Mouse (Mus musculus) layer of hippocampus, adult 11-12 months (tissue): ENCODE data around the gene Vps37b.
"Not testable (repeated sequence)": the region's sequence is repeated elsewhere in the genome, so short reads cannot be mapped to it uniquely, and the experiment has no call there.

Source experiments
- DNase-seq: peaks from one replicate; pipeline ENCODE4 v3.0.0; 2022; ENCODE audit warnings: low spot score

Vps37b gene

DNA sequence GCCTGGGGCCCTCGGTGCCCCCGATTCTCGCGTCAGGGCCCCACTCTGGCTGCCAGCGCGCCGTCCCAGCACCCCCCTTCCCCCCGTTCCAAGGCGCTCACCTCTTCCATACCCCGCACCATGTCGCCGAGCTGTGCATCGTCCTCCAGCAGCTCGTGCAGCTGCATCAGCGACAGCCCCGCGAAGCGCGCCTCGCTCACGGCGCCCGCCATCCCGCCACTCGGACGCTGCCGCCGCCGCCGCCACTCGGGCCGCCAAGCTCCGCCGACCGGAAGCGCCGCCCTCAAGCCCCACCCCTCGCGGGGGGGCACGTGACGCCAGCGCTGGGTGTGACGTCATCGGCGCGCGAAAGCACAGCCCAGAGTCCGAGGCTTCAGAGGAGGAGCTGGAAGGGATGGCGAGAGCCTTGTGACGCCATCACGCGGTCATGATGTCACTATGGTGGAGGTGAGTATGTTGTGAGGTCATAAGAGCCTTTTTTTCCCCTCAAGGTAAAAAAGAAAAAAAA is at the start of gene Vps37b:
Gene Vps37b, minus strand, starts transcription at position 270 of the 508 bp plus-strand sequence.
- DNase-seq = peak; percentile 92

DNA sequence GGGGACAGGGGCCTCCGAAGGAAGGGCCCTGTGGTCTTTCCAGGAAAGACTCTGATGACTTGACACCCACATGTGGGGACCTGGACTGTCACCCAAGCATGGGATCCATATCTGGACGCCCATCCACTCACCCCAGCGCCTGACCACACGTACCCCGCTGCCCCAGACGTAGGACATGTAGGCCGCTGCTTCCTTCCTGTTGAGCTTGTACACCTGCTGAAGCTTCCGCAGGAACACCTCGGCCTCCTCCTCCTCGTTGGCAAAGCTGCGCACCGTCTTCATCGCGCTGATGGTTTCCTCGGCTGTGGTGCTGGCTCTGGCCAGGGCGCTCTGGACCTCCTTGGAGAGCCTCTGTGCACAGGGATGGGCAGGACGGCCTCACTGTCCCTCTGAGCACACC is 47.8 kb upstream of the Vps37b start:
- no peak for DNase-seq

DNA sequence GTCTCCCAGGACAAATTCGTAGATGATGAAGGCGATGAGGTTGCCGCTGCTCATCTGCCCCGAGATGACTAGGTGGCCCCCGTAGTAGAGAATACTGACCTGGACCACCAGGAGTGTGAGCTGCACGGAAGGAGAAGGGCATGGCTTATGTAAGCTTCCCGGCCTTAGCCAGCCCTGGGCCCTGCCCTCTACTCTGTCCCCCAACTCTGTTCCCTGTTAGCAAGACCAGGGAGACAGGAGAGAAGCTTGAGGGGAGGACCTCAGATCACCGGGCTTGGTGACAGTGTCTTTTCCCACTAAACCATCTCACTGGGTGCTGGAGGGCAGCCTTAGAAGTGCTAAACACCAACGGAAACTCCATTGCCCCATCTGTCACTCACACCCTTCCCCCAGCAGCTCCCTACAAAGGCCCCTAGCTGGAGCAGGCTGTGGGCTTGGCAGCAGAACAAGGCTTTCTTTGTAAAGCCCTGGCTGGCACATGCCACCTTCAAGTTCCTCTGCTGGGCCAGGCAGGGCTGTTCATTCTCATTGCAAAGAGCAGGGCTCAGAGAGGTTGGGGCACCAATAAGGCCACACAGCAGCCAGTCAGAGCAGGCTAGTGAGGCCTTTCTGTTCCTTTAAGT is 46.8 kb upstream of the Vps37b start:
- DNase-seq = peak; percentile 78

DNA sequence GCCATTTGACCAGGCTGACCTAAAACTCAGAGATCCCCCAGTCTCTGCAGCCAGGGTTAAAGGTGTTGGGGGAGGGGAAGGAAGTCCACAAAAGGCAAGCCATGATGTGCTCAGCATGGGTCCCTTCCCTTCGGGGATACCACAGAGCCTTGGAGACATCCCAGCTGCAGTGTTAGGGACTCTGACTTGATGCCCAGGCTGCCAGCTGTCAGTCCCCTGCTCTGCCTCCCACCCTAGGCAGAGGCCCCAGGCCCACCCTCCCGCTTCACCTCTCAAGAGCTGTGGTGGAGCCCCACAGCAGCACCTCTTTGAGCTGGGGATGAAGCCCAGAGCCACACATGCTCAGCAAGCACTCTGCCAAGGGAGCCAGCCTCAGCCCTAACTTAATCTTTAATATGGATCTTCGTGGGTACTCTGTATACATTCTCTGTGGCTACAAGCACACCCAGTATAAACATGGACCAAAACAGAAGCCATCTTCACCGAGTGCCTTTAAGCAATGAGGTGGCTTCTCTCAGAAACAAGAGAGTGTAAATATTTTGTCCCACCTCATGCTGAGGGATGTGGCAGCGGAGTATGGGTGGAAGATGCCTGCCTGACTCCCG is 45.9 kb upstream of the Vps37b start:
- no peak for DNase-seq

DNA sequence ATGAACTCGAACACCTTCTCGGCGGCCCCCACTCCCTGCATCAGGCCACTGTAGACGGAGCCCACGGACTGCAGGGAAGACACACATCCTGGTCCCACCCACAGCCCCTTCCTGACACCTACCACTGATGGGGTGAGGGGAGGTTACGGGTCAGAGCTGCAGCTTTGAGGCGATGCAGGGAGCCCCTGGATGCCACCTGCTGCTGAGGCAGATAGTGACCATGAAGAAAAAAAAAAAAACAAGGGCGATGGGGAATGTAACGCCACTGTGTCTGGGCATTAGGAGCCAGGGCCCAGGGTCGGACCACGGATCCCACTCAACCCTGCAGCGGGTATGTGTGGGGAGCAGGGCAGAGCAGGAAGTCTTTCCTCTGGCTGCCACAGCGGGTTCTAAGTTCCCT is 45.2 kb upstream of the Vps37b start:
- no peak for DNase-seq

DNA sequence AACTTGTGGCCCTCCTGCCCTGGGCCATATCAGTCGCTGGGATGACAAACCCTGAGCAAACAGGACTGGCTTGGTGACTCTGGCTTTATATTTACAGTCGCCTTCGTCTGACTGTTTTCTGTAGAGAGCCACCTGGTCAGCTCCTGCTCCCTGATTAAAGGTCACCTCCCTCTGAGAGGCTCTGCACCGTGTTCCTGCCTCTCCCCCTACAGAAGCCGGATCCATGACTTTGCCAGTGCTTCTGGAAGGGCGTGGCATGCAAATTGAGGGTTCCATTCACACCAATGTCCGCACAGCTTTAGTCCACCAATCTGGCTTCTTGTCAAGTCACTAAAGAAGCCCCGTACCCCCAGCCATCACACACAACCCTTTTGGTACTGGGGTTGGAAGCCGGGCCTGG is 44.5 kb upstream of the Vps37b start:
- DNase-seq = no peak

DNA sequence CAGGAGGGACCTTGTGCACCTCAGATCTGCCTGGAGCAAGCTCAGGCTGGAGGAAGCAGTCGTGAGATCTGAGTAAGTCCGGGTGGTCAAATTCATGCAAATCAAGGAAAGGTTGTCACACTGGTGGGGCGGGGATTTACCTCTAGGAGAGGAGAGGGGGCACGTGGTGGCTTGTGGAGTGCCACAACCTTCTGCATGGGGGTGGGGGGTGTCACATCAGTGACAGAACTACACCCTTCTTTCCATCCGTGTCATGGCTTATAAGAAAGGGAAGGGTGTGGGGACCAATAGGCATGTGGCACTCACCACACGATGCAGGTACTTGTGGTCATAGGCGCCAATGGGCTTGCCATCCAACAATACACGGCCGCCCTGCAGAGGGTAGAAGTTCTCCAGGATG is 43.6 kb upstream of the Vps37b start:
- no peak for DNase-seq

DNA sequence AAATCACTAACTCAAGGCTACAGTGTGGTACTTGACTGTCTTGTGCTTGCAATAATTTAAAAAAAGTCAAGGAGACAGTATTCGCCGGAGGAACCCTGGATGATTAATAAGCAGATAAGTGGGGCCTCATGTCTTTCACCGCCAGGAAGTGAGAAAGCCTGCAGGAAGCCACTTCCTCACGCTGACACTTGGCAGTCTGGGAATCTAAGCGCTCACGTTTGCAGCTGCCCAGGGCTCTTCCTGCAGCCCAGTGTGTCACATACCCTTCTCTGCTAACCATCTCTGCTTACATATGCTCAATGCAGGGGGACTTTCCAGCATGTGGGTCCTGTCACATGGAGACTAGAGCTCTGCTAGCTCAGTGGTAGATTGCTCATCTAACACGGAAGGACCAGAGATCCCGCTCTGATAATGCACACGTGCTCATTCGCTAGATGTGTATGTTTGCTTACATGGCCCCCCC is 42.8 kb upstream of the Vps37b start:
- no peak for DNase-seq

DNA sequence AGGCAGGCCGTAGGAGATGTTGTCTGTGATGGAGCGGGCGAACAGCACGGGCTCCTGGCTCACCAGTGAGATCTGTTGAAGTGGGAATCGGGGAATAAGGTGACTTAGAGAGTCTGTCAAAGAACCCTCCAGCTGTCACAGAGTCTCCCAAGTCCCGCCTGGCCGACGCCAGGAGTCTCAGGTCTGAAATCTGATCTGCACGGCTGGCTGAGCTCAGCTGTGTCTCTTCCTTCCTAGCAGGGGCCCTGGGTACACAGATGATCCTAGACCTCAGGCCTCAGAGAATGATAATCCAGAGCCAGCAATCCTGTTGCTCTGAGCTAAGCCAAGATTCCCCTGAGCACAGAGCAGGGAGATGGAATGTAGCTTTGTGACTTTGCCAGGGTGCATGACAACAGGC is 41.6 kb upstream of the Vps37b start:
- no peak for DNase-seq

DNA sequence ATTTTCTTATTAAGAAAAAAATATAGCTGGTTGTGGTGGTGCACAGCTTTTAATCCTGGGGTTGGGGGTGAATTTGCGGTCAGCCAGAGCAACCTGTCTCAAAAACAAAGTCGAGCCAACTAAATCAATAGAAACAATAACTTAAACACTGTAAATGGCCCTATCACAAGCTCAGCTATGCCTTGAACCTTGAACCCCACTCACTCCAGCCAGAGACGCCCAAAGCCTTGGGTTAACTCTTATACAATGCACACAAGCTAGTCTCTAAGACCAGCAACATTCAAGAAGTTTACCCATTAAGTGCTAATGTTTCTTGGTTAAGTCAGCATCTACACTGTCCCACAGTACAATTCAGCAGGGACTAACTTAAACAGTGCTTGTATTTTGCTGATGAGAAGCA is 37.6 kb upstream of the Vps37b start:
- DNase-seq = no peak

DNA sequence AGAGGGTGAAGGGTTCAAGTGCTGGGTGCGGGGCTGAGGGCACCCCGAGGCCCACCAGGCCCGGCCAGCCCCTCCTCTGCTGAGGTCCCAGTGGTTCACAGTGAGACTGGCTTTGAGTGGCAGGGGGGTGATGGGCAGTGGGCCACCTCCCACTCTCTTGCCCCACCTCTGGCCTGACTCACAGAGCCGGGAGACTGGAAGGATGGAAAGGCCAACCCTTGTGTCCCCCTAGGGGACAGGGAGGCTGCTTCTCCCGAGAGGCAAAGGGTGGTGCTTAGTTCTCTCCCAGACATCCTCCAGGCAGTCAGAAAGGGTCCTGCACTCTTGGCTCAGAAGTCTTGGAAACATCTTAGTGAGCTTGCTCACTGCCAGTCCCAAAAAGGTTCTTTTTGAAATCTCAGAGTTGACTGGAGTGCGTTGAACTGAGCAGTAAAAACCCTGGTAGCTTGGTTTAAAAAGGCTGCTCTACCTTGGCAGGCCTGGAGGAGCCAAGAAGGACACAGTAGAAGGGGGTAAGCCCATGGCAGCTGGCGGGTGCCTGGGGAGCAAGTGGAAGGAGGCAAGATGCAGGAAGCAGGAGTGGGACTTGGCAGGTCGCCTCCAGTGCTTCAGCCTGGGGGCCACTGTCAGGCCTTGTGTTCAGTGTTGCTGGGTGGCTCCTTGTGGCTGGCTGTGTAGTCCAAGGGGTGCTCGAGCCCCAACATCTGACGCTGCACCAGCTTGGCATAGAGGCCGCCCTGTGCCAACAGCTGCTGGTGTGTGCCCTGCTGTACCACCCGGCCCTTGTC is 30.2 kb upstream of the Vps37b start:
- DNase-seq = no peak

DNA sequence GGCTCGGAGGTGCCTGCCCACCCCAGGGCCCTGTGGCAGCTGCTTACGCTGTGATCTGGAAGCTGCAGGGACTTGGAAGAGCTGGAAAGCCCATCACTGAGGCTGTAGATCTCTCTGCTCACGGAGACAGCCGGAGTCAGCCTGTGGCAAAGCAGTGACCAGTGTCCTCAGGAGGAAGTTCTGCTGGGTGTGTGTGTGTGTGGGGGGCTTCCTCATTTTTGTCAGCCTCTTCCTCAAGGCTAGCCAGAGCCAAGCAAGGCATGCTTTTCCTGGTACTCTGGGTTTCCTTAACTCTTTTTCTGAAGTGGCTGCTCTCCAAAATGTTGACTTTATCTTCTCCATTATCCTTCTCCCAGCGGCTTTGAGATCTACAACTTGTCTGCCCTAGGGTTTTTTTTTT is 27.6 kb upstream of the Vps37b start:
- no peak for DNase-seq

DNA sequence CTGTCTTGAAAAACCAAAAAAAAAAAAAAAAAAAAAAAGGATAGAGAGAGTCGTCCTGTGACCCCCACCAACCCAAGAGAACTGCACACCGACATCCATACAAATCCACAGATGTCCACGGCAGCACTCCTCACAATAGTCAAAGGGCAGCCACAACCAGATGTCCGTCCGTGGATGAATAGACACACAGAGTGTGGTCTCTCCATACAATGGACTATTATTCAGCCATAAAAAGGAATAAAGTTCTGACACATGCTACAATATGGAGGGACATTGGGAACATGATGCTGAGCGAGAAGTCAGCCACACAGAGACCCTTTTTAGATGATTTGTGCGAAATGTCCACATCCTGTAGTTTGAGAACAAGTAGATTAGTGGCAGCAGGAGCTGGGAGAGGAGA is 26.7 kb upstream of the Vps37b start:
- no peak for DNase-seq

DNA sequence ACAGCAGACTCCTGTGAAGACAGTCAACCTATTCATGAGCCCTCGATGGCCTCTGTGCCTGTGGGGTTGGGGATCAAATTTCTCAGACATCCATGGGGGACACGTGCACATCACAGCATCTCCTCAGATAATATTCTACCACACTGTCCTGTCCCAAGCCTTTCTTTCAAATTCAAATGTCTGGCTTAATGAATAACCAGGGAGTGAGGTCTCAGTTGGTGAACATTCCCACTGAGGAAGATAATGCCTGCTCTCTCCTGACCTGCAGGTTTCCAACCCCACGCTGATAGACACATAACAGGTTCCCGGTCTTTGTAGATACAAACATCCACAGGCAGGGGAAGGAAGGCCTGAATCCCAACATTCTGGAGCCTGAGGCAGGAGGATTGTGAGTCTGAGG is 24.9 kb upstream of the Vps37b start:
- DNase-seq = no peak

DNA sequence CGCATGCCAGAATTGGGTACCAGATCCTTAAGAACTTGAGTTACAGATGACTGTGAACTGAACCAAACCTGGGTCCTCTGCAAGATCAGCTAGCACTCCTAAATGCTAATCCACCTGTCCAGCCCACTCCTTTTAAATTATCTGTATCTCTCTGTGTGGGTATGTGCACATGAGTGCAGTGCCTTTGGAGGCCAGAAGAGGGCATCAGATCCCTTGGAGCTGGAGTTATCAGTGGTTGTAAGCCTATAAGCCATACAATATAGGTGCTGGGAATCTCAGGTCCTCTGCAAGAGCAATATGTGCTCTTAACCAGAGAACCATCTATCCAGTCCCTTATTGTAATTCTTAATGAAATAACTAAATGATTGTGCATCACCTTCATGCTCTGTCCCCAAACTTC is 24.1 kb upstream of the Vps37b start:
- DNase-seq = no peak

DNA sequence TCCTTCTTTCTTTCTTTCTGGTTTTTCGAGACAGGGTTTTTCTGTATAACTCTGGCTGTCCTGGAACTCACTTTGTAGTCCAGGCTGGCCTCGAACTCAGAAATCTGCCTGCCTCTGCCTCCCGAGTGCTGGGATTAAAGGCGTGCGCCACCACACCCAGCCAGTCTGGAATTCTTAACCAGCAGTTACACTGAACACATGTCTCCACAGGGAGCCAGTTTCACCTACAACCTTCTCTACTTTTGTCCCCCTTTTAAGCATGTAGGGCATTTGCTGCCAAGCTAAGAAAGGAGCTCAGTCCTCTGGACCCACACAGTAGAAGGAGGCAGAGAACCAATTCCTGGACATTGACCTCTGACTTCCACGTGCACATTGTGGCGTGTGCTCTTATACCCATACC is 20.6 kb upstream of the Vps37b start:
- not testable (repeated sequence) for DNase-seq

DNA sequence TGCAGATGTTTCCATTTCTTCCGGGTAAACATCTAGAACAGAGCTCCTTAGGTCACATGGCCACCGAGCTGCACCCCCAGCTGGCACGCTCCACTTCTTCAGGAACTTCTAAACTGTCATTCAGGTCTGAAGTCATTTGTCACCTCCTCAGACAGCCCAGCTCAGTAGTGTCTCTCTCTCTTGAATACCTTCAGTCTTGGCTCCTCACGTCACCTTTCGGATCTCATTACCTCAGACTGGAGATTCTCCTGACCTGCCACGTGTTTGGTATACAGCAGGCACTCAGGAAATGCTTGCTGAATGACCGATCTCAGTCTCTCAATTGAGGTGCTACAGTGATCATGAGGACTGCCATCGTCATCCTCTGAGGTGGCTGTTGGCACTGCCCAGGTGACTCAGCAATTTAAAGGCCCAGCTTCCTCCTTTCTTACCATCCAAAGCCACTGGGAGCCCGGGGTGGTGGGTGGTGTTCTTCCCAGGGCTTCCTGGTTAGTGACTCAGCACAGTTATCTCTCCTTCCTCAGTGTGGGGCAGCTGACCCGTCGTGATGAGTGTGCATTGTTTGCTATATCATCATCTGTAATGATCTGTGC is 19.9 kb upstream of the Vps37b start:
- DNase-seq = no peak

DNA sequence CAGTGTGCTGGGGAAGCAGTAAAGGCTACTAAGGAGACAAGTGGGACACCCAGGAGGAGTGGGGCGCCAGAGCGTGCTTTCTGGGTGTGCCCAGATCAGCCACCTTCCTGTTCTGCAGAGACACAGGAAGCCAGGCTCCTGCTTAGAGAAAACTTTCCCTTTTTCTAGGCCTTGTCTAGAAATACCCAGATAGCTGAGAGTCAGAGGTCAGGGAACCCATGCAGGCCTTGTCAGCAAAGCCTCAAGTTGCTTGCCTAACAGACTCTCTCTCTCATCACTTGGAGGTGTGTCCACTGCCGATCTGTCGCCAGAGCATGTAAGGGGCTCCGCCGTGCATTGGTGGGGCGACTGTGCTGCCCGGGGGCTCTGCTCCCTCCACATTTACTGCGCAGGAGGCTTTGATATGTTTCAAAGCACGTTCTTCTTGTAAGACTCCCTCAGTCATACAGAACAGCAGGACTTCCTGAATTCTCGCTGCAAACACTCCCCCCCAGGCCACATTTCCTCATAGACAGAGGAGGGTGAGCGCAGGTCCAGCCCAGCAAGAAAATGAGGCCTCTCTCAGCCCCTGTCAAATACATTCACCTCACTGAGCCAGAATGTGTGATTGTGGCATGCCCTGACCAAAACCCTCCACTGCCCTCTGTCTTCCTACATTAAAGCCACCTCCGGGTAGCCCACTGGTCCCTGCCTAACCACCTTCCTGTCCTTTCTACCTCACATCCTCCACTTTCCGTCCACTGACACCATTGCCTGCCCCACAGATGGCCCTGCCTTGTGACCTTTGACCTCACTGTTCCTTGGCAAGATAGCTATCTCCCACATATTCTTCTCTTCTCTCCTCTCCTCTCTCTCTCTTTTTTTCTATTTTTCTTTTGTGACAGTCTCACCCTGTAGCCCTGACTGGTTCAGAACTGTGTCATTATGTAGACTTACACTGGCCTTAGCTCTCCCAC is 18.3 kb upstream of the Vps37b start:
- no peak for DNase-seq

DNA sequence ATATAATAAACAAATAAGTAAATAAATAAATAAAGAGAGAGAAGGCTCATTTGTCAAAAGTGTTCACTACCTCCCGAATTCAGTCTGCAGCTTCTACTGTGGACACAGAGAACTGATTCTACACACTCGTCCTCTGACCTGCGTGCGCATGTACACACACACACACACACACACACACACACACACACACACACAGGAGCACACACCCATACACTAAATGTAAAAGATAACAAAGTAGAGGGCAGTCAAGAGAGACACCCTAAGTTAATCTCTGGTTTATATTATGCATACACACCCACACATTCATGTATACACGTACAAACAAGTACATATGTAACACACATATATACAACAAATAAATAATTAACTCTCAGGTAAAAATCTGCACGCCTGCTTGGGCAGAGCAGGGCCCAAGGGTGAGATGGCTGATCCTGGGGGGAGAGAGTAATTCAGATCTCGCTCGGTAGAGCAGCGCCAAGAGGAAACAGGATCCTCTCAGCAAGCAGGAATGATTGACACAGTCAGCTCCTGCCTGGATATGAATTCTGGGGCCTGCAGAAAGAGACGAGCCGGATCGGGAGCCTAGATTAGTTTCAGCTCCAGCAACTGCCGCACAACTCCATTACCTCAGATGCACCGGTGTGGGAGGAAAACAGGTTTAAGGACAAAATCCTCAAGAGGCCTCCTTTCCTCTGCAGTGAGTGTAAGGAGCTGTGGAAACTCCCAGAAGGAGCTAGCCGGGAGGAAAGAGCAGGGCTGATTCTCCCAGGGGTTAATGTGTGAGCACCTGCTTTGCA is 17.4 kb upstream of the Vps37b start:
- DNase-seq = no peak

DNA sequence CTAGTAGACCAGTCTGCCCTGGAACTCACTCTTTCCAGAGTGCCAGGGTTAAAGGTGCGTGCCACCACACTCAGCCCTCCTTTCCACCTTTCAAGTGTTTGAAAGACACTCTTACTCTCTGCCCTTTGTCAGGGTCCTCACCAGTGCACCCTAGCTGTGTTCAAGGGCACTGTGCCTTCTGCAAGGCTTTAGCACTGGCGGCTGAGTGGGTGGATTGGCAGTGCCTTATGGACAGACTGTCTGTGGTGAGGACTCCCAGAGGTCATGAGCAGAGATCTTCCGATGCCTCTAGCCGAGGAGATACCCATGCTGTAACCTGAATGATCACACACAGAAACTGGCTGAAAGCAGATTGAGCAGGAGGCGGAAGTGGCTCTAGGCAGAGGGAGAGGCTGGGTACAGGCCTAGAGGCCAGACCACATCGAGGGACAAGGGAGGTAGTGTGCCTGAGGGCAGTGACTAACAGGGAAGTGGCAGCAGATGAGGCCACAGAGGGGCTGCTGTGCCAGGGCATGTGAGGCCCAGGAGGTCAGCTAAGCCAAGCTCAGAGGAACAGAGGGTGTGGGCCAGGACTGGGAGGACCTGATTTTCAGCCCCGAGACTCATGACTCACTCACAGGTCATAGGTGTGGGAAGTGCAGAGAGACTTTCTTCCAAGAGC is 14.8 kb upstream of the Vps37b start:
- no peak for DNase-seq
